Mouse (Mus musculus) kidney, adult 11 months (tissue): ENCODE measurements around the gene Clptm1l.

Experiments used
- DNase-seq: peaks from one replicate; pipeline ENCODE4 v3.0.0; 2022

The Clptm1l gene

DNA sequence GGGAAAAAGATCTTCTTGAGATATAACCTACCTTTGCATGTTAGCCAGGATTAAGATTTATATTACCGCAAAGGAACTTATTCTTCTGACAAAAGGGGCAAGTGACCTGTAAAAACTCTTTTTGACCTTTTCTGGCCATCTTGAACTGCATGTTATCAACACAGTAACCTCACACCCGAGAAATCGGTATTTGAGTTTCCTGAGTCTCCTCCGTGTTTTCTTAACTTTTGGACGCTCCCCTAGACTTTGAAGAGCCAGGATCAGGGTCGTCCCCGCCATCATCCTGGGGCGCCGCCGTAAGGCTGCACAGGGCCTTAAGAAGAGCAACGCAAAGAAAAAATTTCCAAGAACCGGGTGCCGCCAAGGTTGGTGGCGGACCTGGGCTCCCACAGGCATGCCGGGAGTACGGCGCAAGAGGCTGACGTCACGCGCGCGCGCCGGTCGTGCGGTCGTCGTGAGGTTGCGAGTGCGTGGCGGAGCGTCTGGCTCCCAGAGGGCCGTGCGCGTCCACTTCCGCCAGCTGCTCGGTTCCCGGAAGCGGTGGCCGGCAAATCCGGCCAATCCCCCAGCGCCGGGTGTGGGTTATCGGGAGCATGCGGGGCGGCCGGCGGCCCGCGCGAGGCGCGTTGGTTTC, at the start of gene Clptm1l:
Clptm1l (plus strand) TSS at position 485 of the 634 bp plus-strand sequence.
- DNase-seq, result peak; percentile 96

DNA sequence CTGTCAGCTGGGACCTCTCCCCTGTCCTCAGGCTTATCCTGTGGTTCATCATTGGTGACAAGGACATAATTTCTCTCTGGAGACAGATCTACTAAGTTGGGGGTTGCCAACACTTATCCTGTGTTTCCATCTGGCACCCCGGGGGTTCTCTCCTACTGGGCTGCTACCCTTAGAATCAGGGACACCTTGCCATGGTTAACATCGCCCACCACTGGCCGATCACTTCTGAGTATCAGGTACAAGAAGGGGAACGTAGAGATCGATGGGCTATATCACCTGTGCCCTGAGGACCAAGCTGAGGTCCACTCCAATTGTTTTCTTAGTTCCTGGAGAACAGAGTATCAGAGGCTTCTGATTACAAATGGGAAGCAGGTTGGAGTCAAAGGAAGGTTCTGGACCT, 39.6 kb upstream of the Clptm1l start:
- no peak for DNase-seq

DNA sequence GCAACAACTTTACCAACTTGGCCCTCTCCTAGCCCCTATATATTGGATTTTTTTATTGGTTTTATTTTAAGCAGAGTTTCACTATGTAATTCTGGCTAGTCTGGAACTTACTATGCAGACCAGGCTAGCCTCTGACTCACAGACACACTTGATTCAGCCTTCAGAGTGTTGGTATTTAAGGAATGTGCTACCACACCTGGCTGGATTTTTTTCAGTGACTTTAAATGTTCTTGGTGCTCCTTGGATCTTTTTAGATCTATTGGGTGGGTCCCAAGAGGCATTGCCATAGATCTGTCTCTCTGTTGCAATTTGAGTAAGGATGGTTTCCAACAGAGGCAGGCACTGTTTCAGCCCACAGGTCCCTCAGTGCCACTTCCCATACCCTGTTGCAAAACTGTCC, 28.8 kb upstream of the Clptm1l start:
- no peak for DNase-seq

DNA sequence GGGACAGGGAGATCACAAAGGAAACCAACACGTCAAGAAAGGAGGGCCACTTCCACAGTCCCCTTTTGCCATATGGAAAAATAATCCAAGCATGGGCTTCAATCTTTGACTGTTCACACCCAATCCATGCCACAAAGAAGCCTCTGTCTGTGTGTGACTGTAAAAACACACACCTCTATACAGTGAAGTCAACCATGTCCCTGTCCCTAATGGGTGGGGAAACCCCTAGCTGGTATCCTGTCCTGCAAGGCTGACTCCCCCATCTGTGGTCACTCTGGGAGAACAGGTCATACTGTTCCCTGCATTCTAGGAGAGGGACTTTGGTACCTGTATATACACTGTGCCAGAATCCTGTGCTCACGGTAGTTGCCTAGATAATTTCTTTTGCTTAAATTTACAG, 26.5 kb upstream of the Clptm1l start:
- DNase-seq, result no peak

DNA sequence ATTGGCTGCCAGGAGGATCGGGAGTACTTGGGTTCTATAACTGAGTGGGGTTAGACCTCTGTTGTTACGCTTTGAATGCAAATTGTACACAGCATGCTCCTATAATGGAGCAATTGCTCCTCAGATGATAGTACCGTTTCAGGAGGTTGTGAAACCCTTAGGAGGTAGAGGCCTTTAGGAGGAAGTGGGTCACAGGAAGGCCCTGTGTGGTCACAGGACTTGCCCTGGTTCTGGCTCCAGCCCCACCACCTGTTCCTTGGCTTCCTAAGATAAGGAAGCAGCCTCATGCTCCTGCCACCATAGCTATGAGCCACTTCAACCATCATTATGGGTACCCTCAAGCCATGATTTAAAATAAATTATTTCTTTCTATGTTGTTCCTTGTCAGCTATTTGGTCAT, 12.3 kb upstream of the Clptm1l start:
- no peak for DNase-seq

DNA sequence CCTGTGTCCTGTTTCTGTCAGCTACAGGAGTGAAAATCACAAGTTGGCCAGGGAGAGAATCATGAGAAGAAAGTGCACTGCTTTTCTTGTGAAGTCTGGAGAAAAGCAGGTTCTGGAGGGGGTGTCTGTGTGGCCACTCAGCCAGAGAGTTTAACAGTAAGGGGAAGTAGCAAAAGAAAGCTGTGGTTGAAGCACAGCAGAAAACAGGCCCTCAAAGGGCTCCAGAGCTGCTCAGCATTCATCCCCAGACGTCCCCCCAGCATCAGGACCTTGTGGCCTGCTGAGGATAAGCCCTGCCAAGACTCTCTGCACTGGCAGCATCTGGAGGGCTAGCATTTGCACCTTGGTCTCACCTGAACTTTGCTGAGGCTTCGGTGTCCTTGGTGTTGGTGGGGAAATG, 11.3 kb upstream of the Clptm1l start:
- DNase-seq, result no peak

DNA sequence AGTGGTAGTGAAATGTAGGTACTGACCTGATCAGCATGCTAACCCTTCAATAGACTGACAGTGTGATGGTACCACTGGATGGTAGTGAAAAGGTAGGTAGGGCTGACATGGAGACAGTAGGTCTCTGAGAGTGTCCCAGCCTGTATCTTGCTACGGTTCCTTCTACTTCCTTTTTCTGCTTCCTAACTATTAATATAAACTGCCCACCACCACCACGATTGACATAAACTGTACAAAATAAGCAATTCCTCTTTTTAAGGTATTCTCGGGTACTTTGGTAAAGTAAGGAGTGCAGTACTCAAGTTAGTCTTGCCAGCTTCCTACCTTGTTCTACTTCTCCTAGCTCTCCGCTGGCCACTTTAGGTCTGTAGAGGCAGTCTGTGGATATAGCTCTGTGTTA, 7.5 kb upstream of the Clptm1l start:
- no peak for DNase-seq

DNA sequence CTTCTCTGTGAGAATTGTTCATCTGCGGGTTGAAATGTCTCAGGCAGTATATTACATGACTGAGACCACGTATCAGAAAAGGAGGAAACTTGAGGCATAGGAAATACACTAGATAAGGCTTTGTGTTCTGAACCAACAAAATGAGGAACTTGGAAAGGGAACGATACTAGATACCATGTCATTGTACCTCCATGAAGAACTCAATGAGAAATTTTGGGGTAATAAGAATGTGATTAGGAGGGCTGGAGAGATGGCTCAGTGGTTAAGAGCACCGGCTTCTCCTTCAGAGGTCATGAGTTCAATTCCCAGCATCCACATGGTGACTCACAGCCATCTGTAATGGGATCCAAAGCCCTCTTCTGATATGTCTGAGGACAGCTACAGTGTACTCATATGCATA, 3.6 kb upstream of the Clptm1l start:
- DNase-seq, result no peak

DNA sequence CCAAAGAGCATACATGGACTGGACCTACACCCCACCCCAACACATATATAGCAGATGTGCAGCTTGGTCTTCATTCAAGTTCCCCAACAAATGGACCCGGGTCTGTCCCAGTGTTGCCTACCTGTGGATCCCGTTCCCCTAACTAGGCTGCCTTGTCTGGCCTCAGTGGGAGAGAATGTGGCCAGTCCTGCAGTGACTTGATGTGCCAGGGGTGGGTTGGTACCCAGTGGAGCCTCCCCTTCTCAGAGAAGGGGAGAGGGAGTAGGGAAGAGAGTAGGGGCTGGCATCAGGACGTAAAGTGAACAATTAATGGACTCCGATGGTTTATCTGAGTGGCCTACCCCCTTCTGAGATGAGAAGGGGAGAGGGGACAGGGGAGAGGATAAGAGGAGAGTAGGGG, 760 bp upstream of the Clptm1l start:
- no peak for DNase-seq

DNA sequence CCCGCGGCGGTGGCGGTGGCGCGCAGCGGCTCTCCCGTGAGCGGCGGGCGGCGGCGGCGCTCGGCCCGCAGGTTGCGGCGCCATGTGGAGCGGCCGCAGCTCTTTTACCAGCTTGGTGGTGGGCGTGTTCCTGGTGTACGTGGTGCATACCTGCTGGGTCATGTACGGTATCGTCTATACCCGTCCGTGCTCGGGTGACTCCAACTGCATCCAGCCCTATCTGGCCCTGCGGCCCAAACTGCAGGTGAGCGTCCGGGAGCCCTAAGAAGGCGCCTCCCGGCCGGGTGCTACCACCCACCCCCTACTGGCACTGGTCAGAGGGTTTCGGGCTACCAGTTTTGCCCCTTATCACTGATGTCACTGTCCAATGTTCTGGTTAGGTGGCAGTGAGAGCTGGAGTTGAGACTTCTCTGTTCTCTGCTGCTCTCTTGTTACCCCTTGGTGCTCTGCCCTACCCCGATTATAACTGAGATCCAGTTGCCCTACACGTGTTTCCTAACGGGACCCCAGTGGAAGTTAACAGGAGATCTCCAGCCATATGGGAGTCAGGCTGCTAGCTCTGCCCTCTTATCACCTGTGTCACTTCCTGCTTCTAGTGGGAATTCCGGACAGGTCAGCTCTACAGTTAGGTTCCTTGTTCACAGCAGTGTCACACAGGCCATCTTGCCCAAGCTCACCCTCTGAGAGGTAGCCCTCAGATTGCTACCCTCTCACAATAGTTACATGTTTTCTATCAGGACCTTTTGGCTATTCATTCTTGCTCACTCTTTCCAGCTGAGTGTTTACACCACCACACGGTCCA, 551 bp downstream of the Clptm1l start:
- peak; percentile 12 for DNase-seq

DNA sequence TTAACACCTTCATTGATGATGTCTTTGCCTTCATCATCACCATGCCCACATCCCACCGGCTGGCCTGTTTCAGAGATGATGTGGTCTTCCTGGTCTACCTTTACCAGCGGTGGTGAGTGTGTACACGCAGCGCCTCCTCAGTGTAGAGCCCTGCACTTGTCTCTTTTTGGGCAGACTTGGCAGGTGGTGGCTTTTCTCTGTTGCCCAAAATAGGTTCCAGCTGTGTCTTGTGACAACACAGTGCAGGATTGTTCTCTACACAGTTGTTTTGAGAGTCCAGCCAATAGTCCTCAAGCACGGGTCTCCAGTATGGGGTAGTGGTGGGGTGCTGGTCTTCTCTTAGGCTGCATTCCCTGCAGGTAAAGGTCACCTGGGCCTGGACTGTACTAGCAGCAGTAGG, 14.6 kb downstream of the Clptm1l start:
- no peak for DNase-seq

DNA sequence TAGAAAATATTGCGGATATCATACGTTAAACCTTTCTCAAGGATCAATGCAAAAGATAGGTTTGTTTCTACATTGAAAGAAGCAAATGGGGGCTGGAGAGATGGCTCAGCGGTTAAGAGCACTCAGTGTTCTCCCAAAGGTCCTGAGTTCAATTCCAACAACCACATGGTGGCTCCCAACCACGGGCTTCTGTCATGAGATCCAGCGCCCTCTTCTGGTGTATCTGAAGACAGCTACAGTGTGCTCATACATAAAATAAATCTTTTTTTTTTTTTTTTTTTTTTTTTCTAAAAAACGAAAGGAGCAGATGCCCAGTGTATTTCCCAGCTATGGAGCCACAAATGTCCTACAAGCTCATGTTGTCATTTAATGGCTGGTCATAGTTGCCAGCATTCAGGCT, 16.8 kb downstream of the Clptm1l start:
- no peak for DNase-seq

DNA sequence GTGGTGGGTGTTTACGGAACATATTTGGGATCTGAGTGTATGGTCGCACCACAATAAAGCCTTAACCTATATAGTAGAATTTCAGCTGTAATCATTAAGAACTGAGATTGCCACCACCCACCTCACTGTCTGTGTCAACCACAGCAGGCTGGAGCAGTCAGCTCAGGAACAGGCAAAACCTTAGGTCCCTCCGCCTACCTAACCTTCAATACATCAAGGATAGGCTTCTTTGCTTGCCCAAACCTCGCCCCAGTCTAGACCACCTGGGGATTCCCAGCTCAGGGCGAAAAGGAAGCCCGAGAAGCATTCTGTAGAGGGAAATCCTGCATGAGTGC, 22.6 kb downstream of the Clptm1l start:
- no peak for DNase-seq

DNA sequence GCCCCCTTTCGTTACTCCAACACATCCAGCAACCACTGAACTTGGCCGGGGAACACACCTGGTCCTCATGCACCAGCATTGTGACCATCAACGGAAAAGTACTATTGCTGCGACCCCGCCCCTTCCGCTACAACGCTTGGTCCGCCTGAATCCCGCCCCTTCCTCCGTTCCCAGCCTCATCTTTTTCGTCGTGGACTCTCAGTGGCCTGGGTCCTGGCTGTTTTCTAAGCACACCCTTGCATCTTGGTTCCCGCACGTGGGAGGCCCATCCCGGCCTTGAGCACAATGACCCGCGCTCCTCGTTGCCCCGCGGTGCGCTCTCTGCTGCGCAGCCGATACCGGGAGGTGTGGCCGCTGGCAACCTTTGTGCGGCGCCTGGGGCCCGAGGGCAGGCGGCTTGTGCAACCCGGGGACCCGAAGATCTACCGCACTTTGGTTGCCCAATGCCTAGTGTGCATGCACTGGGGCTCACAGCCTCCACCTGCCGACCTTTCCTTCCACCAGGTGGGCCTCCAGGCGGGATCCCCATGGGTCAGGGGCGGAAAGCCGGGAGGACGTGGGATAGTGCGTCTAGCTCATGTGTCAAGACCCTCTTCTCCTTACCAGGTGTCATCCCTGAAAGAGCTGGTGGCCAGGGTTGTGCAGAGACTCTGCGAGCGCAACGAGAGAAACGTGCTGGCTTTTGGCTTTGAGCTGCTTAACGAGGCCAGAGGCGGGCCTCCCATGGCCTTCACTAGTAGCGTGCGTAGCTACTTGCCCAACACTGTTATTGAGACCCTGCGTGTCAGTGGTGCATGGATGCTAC, 23.1 kb downstream of the Clptm1l start, which contains the start of gene Tert:
Tert (plus strand) TSS at position 167 of the 805 bp plus-strand sequence.
- DNase-seq, result peak; percentile 43

DNA sequence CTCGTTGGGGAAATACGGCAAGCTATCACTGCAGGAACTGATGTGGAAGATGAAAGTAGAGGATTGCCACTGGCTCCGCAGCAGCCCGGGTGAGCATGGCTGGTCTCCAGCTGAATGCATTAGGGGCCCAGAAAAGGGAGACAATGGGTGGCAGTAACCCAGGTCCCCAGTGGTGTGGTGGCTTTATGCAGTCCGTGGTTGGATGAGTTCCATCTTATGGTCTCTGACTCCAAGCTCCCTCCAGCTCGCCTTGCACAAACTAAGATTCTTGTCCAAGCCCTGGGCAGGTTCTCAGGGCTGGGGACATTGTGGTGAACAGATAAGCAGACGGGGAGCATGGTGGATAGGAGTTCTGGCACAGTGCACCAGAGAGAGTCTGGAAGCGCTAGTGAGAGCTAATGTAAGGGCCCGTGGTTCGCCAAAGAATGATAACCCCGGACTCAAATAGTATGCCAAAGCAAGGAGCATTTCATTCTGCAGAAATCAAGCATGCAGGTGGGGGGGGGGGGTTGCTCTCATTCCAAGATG, 24.8 kb downstream of the Clptm1l start:
- DNase-seq, result no peak

DNA sequence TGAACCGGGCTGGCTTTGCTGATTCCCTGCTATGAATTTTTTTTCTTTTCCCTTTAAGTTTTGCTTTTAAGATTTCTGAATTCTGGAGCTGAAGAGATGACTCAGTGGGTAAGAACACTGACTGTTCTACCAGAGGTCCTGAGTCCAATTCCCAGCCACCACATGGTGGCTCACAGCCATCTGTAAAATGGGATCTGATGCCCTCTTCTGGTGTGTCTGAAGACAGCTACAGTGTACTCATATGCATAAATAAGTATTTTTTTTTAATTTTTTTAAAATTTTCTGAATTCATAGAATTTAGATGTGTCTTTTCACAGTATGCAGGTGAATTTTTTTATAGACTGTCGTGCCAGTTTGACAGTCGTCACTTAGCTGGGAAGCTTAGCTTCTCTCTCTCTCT, 28.0 kb downstream of the Clptm1l start:
- DNase-seq, result no peak

DNA sequence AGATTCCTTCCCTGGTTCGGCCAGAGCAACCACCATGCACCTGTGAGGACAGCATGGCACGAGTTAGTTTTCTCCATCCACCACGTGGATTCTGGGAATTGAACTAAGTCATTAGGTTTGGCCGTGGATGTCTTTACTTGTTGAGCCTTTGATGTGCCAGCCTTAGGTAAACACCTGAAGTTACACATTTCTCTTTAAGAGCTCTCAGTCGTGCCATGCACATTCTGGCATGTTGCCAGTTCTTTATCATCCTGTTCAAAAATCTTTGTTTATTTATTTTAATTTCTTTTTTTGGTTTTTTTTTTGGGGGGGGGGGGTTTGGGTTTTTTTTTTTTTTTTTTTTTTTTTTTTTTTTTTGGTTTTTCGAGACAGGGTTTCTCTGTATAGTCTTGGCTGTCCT, 34.0 kb downstream of the Clptm1l start:
- DNase-seq, result no peak

DNA sequence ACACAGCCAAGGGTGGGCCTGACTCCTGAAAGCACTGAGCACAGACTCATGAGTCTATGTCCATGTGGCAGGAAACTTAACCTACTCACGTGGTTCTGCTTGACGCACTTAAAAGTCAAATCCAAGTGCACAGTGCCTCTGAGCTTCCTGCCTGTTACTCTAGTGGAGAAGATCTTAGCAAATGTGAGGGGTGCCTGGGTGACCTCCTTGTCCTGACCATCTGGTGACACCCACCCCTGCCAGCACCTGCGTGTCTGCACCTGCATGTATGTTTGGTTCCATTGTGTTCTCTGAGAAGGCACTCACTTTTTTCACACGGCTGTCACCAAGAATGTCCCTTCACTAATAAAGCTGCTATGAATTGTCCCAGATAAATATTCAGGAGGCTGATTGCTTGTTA, 37.5 kb downstream of the Clptm1l start:
- no peak for DNase-seq

DNA sequence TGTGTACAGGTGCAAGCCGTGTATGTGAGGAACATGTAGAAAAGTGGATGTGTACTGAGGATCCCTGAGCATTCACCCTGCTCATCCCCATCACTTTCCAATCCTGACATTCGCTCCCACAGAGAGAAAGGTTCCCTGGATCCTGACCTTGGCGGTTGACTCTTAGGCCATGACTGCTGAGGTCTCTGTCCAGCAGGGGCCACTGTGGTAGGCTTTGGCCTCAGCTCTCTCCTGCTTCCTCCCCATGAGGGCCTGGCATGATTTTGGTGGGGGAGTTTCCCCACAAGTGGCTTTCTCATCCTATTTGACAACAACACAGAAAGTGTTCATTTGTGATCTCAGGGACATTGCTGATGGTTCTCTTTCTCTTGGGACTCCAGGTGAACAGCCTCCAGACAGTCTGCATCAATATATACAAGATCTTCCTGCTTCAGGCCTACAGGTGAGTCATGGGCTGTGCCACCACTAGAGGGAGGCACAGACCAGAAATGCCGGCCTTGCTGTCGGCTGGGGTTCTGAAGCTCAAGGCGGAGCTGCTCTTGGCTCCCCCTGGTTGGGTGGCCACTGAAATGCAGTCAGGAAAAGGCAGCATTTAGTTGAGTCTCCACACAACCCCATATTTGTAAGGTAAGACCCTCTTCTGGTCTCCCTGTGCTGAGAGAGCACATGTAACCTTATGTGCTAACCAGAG, 42.7 kb downstream of the Clptm1l start:
- peak; percentile 69 for DNase-seq

DNA sequence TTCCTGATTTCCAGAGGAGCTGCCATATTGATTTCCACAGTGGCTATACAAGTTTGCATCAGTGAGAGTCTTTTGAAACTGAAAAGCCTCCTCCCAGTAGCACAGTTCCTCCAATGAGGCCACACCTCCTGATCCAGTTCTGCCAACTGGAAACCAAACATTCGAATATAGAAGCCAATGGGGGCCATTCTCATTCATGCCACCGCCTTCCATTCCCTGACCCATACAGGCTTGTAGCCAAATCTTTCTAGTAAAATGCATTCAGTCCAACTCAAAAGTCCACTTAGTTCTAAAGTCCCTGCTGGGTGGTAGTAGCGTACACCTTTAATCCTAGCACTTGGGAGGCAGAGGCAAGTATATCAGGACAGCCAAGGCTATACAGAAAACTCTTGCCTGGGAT, 49.5 kb downstream of the Clptm1l start:
- peak; percentile 34 for DNase-seq

DNA sequence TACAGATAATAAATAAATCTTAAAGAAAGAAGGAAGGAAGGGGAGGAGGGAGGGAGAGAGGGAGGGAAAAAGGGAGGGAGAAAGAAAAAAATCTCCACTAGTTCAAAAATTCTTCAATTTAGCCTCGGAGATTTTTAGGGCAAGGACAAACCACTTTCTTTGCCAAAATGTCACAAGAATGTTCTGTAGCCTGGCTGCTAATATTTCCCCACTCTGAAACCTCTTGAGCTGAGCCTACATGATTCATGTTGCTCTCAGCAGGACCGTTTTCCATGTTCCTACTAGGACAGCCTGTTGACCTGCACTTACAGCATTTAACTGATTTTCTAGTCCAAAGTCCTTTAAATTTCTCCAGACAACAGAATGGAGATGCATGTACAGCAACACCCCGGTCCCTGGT, 51.2 kb downstream of the Clptm1l start:
- no peak for DNase-seq

DNA sequence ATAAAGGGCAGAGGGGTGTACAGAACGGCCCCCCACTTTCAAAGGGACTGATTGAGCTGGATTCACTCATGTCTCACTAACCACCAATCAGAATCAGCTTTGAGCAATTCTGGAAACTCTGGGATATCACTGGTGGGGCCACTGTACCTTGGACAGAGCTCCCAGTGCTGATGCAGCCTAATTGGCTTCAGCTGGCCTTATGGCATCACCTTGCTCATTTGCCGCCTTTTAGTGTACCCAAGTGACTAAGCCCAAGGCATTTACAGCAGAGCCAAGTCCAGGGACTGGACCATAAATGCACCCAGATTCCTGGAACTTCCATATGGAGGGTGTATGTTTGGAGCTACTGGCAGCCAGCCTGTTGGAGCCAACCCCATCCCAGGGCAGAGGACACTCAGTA, 55.1 kb downstream of the Clptm1l start:
- no peak for DNase-seq

DNA sequence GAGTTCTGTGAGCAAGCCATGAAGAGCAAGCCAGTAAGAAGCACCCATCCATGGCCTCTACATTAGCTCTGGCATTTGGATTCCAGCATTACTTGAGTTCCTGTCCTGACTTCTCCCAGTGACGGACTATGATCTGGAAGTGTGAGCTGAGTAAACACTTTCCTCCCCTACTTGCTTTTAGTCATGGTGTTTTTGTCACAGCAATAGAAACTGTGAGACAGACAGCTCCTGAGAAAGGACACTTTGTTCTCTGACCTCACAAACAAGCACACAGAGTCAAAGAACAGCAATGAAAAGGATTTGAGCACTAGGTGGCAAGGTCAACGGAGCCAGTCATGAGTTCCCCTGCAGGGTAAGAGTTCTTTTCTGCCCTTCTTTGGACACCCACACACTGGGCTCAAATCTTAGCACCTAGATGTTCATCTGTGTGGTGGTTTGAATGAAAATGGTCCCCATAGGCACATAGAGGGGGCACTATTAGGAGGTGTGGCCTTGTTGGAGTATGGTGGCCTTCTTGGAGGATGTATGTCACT, 56.4 kb downstream of the Clptm1l start:
- no peak for DNase-seq
